Mouse (Mus musculus): ENCODE measurements around the gene Ccn1.

DNA sequence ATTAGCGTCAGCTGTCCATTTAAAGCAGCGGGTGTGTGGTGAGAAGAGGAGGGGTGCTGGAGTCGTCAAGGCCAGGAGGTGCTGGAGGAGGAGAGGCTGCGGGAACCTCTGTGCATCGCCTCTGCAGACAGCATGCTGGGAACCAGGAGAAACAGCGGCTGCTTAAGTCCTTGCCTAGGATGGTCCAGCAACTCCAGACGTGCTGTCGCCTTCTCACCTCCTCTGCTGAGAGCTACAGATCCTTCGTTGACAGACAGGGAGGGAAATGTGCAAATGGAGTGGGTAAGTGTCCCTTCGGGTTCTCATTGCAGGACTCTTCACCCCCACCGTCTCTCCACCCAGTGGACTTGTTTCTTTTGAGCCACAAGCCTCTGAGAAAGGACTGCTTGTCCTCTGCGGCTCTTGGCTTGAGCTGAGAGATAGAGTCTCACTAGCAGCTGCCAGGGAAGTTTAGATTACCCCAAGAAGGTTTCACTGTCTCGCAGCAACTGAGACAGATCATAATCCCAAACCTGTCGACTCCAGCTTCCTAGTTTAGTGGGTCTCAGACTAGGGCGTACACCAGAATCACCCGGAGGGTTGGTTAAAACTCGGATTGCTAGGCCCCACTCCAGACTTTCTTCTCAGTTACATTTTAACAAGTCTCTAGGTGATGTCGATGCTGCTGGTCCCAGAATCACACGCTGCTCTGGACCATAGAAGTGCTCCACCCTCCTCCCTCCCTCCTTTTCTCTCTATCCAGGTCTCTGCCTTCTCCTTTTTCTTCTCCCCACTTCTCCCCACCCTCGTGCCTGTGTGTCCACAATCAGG is 2.7 kb upstream of the Ccn1 start:
- TF ChIP-seq POLR2A (IDR thresholded peaks at IDR 0.05; ENCODE audit: low read depth, low read length) (no peak), CTCF (IDR thresholded peaks at IDR 0.05; ENCODE audit: extremely low read depth, insufficient read length, insufficient replicate concordance, low read depth, low read length) (no peak)

All from small intestine, adult 2 months (tissue).